Mouse (Mus musculus) kidney, embryonic 14.5 days (tissue): ENCODE measurements around the gene Rchy1. TPM values are rescaled to one million over a fixed set of nuclear protein-coding genes. Genes with fewer than 3 reads are reported as not detected.
A peak's percentile ranks its signal among the peaks of the same experiment; 100 is the strongest.

Experiments
- ATAC-seq: fragments of 200-750 bp; cut with Nextera tagmentation; 2 replicates; pipeline ENCODE4 v1.8.0; 2017; ENCODE audit warnings: moderate number of reproducible peaks, mild to moderate bottlenecking, moderate TSS enrichment, moderate library complexity; ENCODE audit not compliant: low FRiP score, low TSS enrichment
- H3K27ac ChIP-seq: fragments of 300-500 bp; sonication (generic); 2 replicates; pipeline ENCODE4 v1.5.1; 2014; ENCODE audit warnings: low read depth, mild to moderate bottlenecking, low read length, moderate library complexity, mixed read lengths
- H3K27me3 ChIP-seq: fragments of 300-500 bp; sonication (generic); 2 replicates; pipeline ENCODE4 v1.6.1; 2014; ENCODE audit warnings: mild to moderate bottlenecking, low read length; ENCODE audit not compliant: control insufficient read depth, insufficient read depth
- H3K36me3 ChIP-seq: fragments of 300-500 bp; sonication (generic); 2 replicates; pipeline ENCODE4 v1.6.1; 2014; ENCODE audit warnings: low read length, mixed read lengths; ENCODE audit not compliant: control insufficient read depth, insufficient read depth
- H3K4me1 ChIP-seq: fragments of 300-500 bp; sonication (generic); 2 replicates; pipeline ENCODE4 v1.6.1; 2014; ENCODE audit warnings: low read length, mixed read lengths; ENCODE audit not compliant: control insufficient read depth, insufficient read depth
- H3K4me2 ChIP-seq: fragments of 300-500 bp; sonication (generic); replicated peaks from 2 replicates; pipeline ENCODE4 v1.6.1; 2014; ENCODE audit warnings: low read depth, mild to moderate bottlenecking, low read length
- H3K4me3 ChIP-seq: fragments of 300-500 bp; sonication (generic); 2 replicates; pipeline ENCODE4 v1.5.1; 2014; ENCODE audit warnings: mild to moderate bottlenecking, low read length
- H3K9ac ChIP-seq: fragments of 300-500 bp; sonication (generic); 2 replicates; pipeline ENCODE4 v1.6.1; 2014; ENCODE audit warnings: low read depth, mild to moderate bottlenecking, low read length, moderate library complexity
- H3K9me3 ChIP-seq: fragments of 300-500 bp; sonication (generic); 2 replicates; pipeline ENCODE4 v1.6.1; 2016; ENCODE audit warnings: low read length; ENCODE audit not compliant: control insufficient read depth
- WGBS: fragments of 180-500 bp; shearing (Covaris S2); extraction: QIAGEN DNeasy Blood & Tissue Kit; methylation state at CpG from one replicate; pipeline ENCODE4 v1.1.7; 2014; 5-methylcytosine and 5-hydroxymethylcytosine counted together
- polyA plus RNA-seq: library from polyadenylated mRNA; unstranded; fragments of >200 nt; fragmentation: Nextera tagmentation; extraction: Ambion mirVana; gene quantifications from 2 replicates; pipeline ENCODE4 v1.2.1, GENCODE M21; 2014

Rchy1 gene
- polyA plus RNA-seq, result 49.9 and 56.9 TPM in 2 replicates

DNA sequence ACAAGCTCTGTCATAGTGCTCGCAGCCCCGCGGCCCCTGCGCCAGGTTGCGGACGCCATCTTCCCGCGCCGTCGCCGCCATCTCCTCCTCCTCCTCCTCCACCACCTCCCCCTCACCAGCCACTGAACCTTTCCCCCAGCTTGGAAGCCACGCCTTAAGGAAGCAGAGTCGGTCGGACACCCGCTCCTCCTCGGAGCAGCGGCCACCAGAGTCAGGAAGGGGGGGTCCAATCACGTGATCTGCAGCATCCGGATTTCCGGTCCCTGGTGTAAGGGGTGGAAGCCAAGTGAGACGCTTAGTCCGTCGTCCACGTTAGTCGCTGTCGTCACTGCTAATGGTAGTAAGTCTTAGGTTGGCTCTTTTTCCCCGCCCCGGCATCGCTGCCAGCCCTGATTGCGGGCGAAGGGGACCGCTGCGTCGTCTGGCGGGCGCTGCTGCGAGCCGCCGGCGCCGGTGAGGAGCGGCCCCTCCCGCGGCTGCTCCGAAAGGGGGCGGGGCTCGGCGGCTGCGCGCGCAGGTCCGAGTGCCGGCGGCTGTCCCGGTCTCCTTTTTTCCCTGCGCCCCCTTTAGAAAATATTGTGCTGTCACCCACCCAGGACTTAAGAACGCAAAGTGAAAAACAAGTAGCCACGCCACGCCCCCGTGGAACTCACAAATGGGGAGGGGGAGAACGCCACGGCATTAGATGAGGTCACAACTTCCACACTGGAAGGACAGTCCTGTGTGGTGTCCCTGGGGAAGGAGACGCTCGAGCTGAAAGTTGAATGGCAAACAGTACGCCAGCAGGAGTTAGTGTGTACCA is at the start of gene Rchy1:
TSS of gene Rchy1 (minus strand) at position 430 of the 802 bp plus-strand sequence.
- Histone ChIP-seq H3K27ac (peak within 1 kb of the TSS; percentile 95), H3K4me3 (peak within 1 kb of the TSS; percentile 71), H3K9ac (peak within 1 kb of the TSS; percentile 80), H3K4me2 (peak within 1 kb of the TSS; percentile 71), H3K9me3 (no peaks in the 10 kb centered on the region), H3K27me3 (no peaks in the 10 kb centered on the region), H3K4me1 (peaks cover 15% of the 10 kb centered on the region), H3K36me3 (peaks cover under 1% of the 10 kb centered on the region; the same call in 1 of the 2 replicates)
- ATAC-seq, result peak; percentile 99
- WGBS, result under 1% methylated on average over 65 of the region's 65 CpGs

DNA sequence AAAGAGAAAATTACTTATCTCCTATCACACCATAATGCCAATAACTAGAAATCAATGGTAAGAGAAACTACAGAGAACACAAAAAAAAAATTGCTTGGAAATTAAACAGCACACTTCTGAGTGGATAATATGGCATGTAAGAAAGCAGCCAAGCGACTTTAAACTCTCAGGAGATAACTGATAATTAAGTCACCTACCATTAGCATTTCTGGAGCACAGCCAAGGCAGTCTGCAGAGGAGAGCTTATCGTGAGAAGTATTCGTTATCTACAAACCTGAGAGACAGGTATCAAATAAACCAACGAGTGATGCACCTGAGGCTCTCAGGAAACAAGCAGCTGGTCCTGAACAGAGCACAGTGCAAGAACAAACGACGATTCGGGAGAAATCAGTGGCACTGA is 48.9 kb upstream of the Rchy1 start:
- no peaks in the 10 kb centered on the region for H3K4me1 ChIP-seq
- H3K9ac ChIP-seq, result no peak overlapping the region
- H3K4me2 ChIP-seq, result no peak overlapping the region
- H3K27me3 ChIP-seq, result no peaks in the 10 kb centered on the region
- no peak for ATAC-seq
- no peak overlapping the region for H3K4me3 ChIP-seq
- H3K27ac ChIP-seq, result no peak overlapping the region
- H3K9me3 ChIP-seq, result no peaks in the 10 kb centered on the region
- 79% methylated on average over 7 of the region's 7 CpGs for WGBS
- H3K36me3 ChIP-seq, result no peaks in the 10 kb centered on the region

DNA sequence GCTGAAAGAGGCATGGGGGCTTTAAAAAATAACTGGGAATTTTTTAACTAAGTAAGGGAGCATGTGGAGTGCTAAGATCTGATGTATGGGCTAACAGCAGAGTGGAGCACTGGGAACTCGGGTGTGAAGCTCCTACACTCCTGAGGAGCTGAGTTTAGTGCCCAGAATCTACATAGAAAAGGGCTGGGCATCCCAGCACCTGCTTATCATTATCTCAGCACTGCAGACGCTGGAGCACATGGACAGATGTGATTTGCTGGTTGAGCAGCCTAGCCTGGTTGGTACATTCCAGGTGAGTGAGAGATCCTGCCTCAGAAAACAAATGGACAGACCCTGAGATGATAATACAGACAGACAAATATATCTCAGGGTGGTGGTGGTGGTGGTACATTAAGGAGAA is 47.0 kb upstream of the Rchy1 start:
- Histone ChIP-seq H3K9me3 (no peaks in the 10 kb centered on the region), H3K4me1 (no peaks in the 10 kb centered on the region), H3K27me3 (no peaks in the 10 kb centered on the region), H3K4me2 (no peak overlapping the region), H3K27ac (no peak overlapping the region), H3K36me3 (no peaks in the 10 kb centered on the region), H3K4me3 (no peak overlapping the region), H3K9ac (no peak overlapping the region)
- 42% methylated on average over 2 of the region's 2 CpGs for WGBS
- no peak for ATAC-seq

DNA sequence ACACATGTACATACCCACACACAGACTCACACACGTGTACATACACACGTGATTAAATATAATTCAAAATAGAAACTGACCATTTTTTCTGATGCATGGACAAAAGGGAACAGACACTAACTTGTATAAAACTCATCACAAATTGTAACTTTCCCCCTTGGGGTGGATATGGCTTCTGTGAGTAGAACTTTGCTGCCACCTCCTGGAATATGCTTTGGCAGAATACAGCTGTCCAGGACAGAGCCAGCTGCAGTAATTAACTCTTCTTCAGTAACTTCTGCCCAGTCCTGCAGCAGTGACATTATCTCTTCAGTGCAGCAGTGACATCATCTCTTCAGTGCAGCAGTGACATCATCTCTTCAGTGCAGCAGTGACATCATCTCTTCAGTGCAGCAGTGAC is 40.1 kb upstream of the Rchy1 start:
- peak; percentile 84 for ATAC-seq
- peaks cover 4% of the 10 kb centered on the region; the same call in 1 of the 2 replicates for H3K9me3 ChIP-seq
- H3K27ac ChIP-seq, result no peak overlapping the region
- no peaks in the 10 kb centered on the region for H3K4me1 ChIP-seq
- no peak overlapping the region for H3K9ac ChIP-seq
- no peaks in the 10 kb centered on the region for H3K36me3 ChIP-seq
- no peaks in the 10 kb centered on the region for H3K27me3 ChIP-seq
- H3K4me3 ChIP-seq, result no peak overlapping the region
- no peak overlapping the region for H3K4me2 ChIP-seq
- WGBS, result 67% methylated on average over 2 of the region's 2 CpGs

DNA sequence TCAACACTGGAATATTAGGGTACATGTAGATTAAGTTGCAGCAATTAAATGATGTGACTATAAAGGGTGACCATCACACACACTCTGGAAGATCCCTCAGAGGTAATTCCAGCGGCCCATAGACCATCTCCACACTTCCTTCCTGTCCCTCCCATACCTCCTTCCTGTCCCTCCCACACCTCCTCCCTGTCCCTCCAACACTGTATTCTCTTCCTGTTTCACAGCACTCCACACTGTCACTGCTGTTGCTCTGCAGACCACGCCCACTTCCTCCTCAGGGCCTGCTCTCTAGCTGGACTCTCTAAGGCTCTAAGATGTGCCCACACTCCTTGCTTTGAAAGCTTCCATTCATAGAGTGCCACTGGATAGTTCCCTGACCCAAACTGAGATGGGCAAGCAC is 37.9 kb upstream of the Rchy1 start:
- H3K4me3 ChIP-seq, result no peak overlapping the region
- 67% methylated on average over 2 of the region's 2 CpGs for WGBS

DNA sequence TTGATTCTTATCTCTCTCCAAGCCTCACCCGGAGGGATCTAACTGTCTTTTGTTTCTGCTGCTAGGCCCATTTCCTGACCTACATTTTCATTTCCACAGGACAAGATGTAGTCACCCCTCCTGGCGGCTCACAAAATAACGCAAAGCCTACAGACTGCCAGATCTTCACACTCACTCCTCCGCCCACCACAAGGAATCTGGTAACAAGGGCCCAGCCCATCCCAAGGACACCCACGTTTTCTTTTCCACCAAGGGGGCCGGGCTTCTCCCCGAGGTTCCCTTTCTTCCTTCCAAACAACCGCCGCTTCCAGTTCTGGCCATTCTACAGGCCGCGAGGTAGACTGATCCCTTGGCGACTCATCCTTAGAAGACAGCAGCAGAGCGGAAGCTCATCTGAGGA is 31.7 kb upstream of the Rchy1 start:
- no peaks in the 10 kb centered on the region for H3K4me1 ChIP-seq
- H3K9me3 ChIP-seq, result peaks cover 4% of the 10 kb centered on the region; the same call in 1 of the 2 replicates
- WGBS, result 65% methylated on average over 13 of the region's 13 CpGs
- ATAC-seq, result no peak
- H3K4me3 ChIP-seq, result no peak overlapping the region
- no peaks in the 10 kb centered on the region for H3K27me3 ChIP-seq
- no peak overlapping the region for H3K27ac ChIP-seq
- H3K9ac ChIP-seq, result no peak overlapping the region
- H3K36me3 ChIP-seq, result no peaks in the 10 kb centered on the region
- H3K4me2 ChIP-seq, result no peak overlapping the region

More for the DNA sequence above, 37.9 kb upstream of the Rchy1 start:
- Histone ChIP-seq H3K27ac (no peak overlapping the region), H3K9ac (no peak overlapping the region), H3K27me3 (no peaks in the 10 kb centered on the region), H3K9me3 (peaks cover 4% of the 10 kb centered on the region; the same call in 1 of the 2 replicates), H3K36me3 (no peaks in the 10 kb centered on the region), H3K4me1 (no peaks in the 10 kb centered on the region), H3K4me2 (no peak overlapping the region)
- no peak for ATAC-seq

DNA sequence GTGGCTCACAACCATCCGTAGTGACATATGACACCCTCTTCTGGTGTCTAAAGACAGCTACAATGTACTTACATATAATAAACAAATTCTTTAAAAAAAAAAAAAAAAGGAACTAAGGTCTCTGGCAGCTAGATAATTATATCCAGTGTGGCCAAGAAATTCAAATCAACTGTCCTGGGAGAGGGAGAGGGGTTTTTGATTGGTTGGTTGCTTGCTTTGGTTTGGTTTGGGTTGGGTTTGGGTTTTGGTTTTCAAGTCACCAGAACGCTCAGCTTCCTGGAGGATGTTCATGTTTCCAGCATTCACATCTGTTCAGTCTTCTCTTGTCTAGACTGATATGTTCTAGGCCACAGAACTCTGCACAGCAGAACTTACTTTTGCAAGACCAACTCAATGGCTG is 30.2 kb upstream of the Rchy1 start:
- H3K4me2 ChIP-seq, result no peak overlapping the region
- no peak for ATAC-seq
- no peaks in the 10 kb centered on the region for H3K36me3 ChIP-seq
- H3K4me3 ChIP-seq, result no peak overlapping the region
- H3K4me1 ChIP-seq, result no peaks in the 10 kb centered on the region
- H3K9ac ChIP-seq, result no peak overlapping the region
- 91% methylated on average over 2 of the region's 2 CpGs for WGBS
- H3K9me3 ChIP-seq, result no peaks in the 10 kb centered on the region
- no peaks in the 10 kb centered on the region for H3K27me3 ChIP-seq
- no peak overlapping the region for H3K27ac ChIP-seq

DNA sequence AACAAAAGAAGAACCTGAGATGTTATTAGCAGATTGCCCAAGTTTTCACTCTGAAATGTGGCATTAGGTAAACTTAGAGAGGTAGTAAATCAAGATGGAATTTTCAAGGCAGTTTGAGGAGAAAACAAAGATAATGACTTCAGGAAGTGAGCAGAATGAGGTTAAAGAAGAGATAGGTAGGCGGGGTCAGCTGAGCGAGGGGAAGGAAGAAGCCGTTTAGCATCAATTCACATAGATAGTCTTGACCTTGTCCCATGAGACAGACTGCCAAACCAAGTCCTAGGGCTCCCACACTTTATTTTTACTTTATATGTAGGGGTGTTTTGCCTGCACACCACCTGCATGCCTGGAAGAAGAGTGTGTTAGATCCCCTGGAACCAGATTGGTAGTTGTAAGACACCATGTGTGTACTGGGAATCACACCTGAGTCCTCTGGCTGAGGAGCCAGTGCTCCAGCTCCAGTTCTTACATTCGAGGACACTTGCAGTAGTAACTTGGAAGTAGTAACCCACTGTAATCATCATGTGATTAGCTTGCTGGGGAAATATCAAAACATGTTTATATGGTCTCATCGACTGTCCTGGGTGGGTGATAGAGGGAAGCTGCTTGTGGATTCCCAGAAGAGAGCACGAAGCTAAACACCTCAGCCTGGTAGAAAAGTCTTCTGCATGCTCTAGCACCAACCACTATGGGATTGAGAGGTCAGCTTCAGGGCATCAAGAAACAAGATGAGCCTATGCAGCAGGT is 28.5 kb upstream of the Rchy1 start:
- ATAC-seq, result no peak
- H3K36me3 ChIP-seq, result no peaks in the 10 kb centered on the region

DNA sequence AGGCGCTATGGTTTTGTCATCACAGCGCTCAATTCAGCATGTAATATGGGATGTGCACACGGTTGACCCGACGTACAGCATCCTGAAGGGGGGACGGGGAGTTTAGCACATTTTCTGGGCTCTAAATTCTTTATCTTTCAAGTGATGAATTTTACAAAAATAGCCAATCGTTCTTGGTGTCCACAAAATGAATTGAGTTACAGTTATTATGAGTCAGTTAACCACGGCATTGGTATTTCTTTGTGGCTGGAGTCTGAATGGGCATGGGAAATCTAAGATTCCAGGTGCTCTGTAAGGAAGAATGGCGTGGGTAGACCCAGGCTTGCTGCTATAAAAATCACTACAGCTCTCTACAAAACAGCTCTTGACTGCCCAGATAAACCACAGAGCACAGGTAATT is 26.4 kb upstream of the Rchy1 start:
- Histone ChIP-seq H3K9me3 (no peaks in the 10 kb centered on the region), H3K4me1 (no peaks in the 10 kb centered on the region), H3K36me3 (no peaks in the 10 kb centered on the region), H3K9ac (no peak overlapping the region), H3K4me3 (no peak overlapping the region), H3K27me3 (no peaks in the 10 kb centered on the region), H3K4me2 (no peak overlapping the region), H3K27ac (no peak overlapping the region)
- ATAC-seq, result no peak
- 90% methylated on average over 9 of the region's 9 CpGs for WGBS

More for the DNA sequence above, 28.5 kb upstream of the Rchy1 start:
- WGBS, result 78% methylated on average over 6 of the region's 6 CpGs
- Histone ChIP-seq H3K27me3 (no peaks in the 10 kb centered on the region), H3K4me3 (no peak overlapping the region), H3K4me2 (no peak overlapping the region), H3K4me1 (no peaks in the 10 kb centered on the region), H3K9ac (no peak overlapping the region), H3K27ac (no peak overlapping the region), H3K9me3 (no peaks in the 10 kb centered on the region)
